Mouse (Mus musculus) T-helper 1 cell (primary cell): ENCODE data around the gene Alg5.

Source experiments
- in situ Hi-C: fragments of 300-600 bp; cut with MboI, MseI; formaldehyde crosslinking; loops from one replicate; pipeline ENCODE4 v1.15.1; 2025; ENCODE audit warnings: high pct_unique_total_duplicates

Alg5 gene

GRCm38 (mm10) chr3:54791822-54792677 is 56.7 kb downstream of the Alg5 start:
- in situ Hi-C loops, result no loop called here

- in situ Hi-C loops, result no loop called here
These were observed 58.4 kb downstream of the Alg5 start for GRCm38 (mm10) chr3:54793762-54794161.

GRCm38 (mm10) chr3:54795379-54795778 is 60.0 kb downstream of the Alg5 start:
- in situ Hi-C loops, result no loop called here

- in situ Hi-C loops, result no loop called here
These were observed 60.5 kb downstream of the Alg5 start for GRCm38 (mm10) chr3:54795806-54796205.

GRCm38 (mm10) chr3:54797211-54797610 is 61.9 kb downstream of the Alg5 start:
- in situ Hi-C loops, result no loop called here
